In the genomic region with DNA sequence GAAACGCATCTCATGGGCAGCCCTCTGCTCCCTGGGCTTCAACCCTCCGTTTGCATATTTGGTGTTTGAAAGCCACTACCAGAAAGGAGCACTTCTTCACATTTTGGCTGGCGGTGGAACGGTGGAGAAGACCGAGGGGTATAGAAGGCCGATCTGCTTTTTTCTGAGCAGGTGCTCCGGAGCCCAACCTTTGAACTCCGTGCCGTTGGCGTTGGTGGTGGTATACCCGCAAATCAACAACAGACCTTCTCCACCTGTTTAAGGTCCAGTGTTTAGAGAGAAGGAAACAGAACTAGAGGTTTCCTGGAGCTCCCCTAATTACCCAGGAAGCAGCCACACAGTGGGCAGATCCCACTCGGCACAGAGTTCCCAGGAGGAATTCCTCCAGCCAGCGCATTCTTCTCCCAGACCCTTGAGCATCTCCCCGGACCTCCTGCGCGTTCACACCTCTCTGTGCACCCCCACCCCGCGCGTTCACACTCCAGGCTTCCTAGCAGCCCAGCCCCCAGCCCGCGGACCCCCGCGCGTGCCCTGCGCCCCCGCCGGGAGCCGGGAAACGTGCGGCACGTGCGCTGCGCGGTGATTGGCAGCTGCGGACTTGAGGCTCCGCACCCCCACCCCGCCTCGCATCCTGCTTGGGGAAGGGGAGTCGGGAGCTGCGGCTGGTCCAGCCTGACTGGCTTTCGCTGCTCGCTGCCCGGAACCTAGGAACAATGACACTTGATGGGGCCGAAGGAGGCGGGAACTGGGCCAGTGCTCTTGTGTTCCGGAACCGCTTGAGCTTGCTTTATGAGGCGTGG, we compare ENCODE assay signal across 8 mouse cellular contexts. TPM values are rescaled to one million over a fixed set of nuclear protein-coding genes. Genes with fewer than 3 reads are reported as not detected.
A peak's percentile ranks its signal among the peaks of the same experiment; 100 is the strongest.
DNase-seq lines count a peak whose midpoint lies in the region; ATAC-seq and TF ChIP-seq lines count a peak whose summit lies in the region.

No protein-coding gene starts in this region.

- H3K9ac ChIP-seq in hindbrain, embryonic 15.5 days, result peak overlapping the region; percentile 53

- peak overlapping the region; percentile 70 for H3K27ac ChIP-seq in gastrocnemius, adult 2 months
- H3K27ac ChIP-seq in hindbrain, embryonic 15.5 days (replicated peaks), result peak overlapping the region; percentile 77

- intact Hi-C loops in gastrocnemius, adult 2 months (cut with DNase I), result loop anchor here (5.0 kb wide), 1 partner anchor 49 kb away; a partner anchor contains a TSS

- TF ChIP-seq CTCF in gastrocnemius, adult 2 months (IDR thresholded peaks at IDR 0.05), result no peak

- H3K36me3 ChIP-seq in hindbrain, embryonic 15.5 days, result no peaks in the 10 kb centered on the region

- H3K4me1 ChIP-seq in hindbrain, embryonic 15.5 days (replicated peaks), result peaks cover 22% of the 10 kb centered on the region

- H3K27me3 ChIP-seq in hindbrain, embryonic 15.5 days, result no peaks in the 10 kb centered on the region

- peak overlapping the region; percentile 77 for H3K4me3 ChIP-seq in gastrocnemius, adult 2 months
- H3K4me3 ChIP-seq in hindbrain, embryonic 15.5 days, result peak overlapping the region; percentile 52

- DNase-seq in ZHBTc4 (ENCODE audit: low read depth, low spot score), result peak; percentile 49
- DNase-seq in cerebellum, postnatal 25 days, result peak; percentile 51 to 66
- peak; percentile 56 for DNase-seq in gastrocnemius, adult 2 months
- DNase-seq in left cerebral cortex, adult 8-10 months (ENCODE audit: low spot score in 2 of 2), result peak; percentile 23 to 31
- DNase-seq in lung, postnatal 36 days, result peak; percentile 71
- peak; percentile 55 for DNase-seq in right cerebral cortex, postnatal 14 days

- peak overlapping the region; percentile 90 for H3K4me2 ChIP-seq in hindbrain, embryonic 15.5 days

- ATAC-seq in hindbrain, embryonic 15.5 days (ENCODE audit: low FRiP score, low read depth), result peak; percentile 92
- ATAC-seq in erythroid progenitor cell, adult 5-6 weeks (replicated peaks; ENCODE audit: low FRiP score, poor library complexity, severe bottlenecking), result no peak

- H3K9me3 ChIP-seq in hindbrain, embryonic 15.5 days, result no peaks in the 10 kb centered on the region

- 4% methylated on average over 48 of the region's 48 CpGs for WGBS in hindbrain, embryonic 15.5 days

RNA-seq across cellular contexts. Expression of a gene that starts 49.9 kb away (rescaled TPM):
- total RNA-seq in gastrocnemius, adult 2 months (2021), result 10 to 100 TPM; 23.6 to 28.2 TPM
- 4.7 and 6.0 TPM in 2 replicates for polyA plus RNA-seq in hindbrain, embryonic 15.5 days (2015; fragmentation: Nextera tagmentation; extraction: Ambion mirVana)
- 10 to 100 TPM; 28.1 to 37.5 (median 29.3) TPM for total RNA-seq in left cerebral cortex, adult 8-10 months (2022)
- total RNA-seq in erythroid progenitor cell, adult 5-6 weeks (2015; ENCODE audit: low replicate concordance), result 98.7 and 110 TPM in 2 replicates
- total RNA-seq in erythroid progenitor cell, adult 5-6 weeks (2017; ENCODE audit: low replicate concordance), result 147 and 169 TPM in 2 replicates
